Mouse (Mus musculus): ENCODE data around the gene Oip5.
"Not testable (repeated sequence)": the region's sequence is repeated elsewhere in the genome, so short reads cannot be mapped to it uniquely, and the experiment has no call there.

Gene Oip5

GRCm38 (mm10) chr2:119618199-119618982 is at the start of gene Oip5, which contains the start of gene Nusap1:
Oip5 (minus strand) TSS chr2:119618469.
Nusap1 (plus strand) TSS chr2:119618298.
- DNase-seq (ENCODE audit: low spot score) = peak; percentile 88

- DNase-seq (ENCODE audit: low spot score) = not testable (repeated sequence)
Observed at GRCm38 (mm10) chr2:119665744-119666143, 47.5 kb upstream of the Oip5 start.

- peak; percentile 79 for DNase-seq (ENCODE audit: low spot score)
Observed at GRCm38 (mm10) chr2:119662220-119663182, 44.2 kb upstream of the Oip5 start, which contains the start of gene Ndufaf1. Ndufaf1 (minus strand) TSS chr2:119662827.

GRCm38 (mm10) chr2:119644254-119644653 is 26.0 kb upstream of the Oip5 start:
- no peak for DNase-seq (ENCODE audit: low spot score)

- DNase-seq (ENCODE audit: low spot score) = no peak
Observed at GRCm38 (mm10) chr2:119641214-119641912, 23.1 kb upstream of the Oip5 start.

- DNase-seq (ENCODE audit: low spot score) = no peak
Observed at GRCm38 (mm10) chr2:119636781-119637180, 18.5 kb upstream of the Oip5 start.

- DNase-seq (ENCODE audit: low spot score) = no peak
Observed at GRCm38 (mm10) chr2:119621302-119621701, 3.0 kb upstream of the Oip5 start.

GRCm38 (mm10) chr2:119619002-119619401 is 733 bp upstream of the Oip5 start:
- DNase-seq (ENCODE audit: low spot score) = not testable (repeated sequence)

GRCm38 (mm10) chr2:119617841-119618198 is 449 bp downstream of the Oip5 start:
- no peak for DNase-seq (ENCODE audit: low spot score)

- no peak for DNase-seq (ENCODE audit: low spot score)
Observed at GRCm38 (mm10) chr2:119607023-119607422, 11.2 kb downstream of the Oip5 start.

- no peak for DNase-seq (ENCODE audit: low spot score)
Observed at GRCm38 (mm10) chr2:119605361-119605973, 12.8 kb downstream of the Oip5 start.

GRCm38 (mm10) chr2:119603909-119604308 is 14.4 kb downstream of the Oip5 start:
- DNase-seq (ENCODE audit: low spot score) = no peak

- no peak for DNase-seq (ENCODE audit: low spot score)
Observed at GRCm38 (mm10) chr2:119602488-119602887, 15.8 kb downstream of the Oip5 start.

GRCm38 (mm10) chr2:119601575-119601974 is 16.7 kb downstream of the Oip5 start:
- not testable (repeated sequence) for DNase-seq (ENCODE audit: low spot score)

- DNase-seq (ENCODE audit: low spot score) = no peak
Observed at GRCm38 (mm10) chr2:119601027-119601426, 17.2 kb downstream of the Oip5 start.

- DNase-seq (ENCODE audit: low spot score) = no peak
Observed at GRCm38 (mm10) chr2:119596781-119597330, 21.4 kb downstream of the Oip5 start.

GRCm38 (mm10) chr2:119595308-119595707 is 23.0 kb downstream of the Oip5 start:
- no peak for DNase-seq (ENCODE audit: low spot score)

- peak; percentile 93 for DNase-seq (ENCODE audit: low spot score)
Observed at GRCm38 (mm10) chr2:119594113-119594981, 23.9 kb downstream of the Oip5 start.

GRCm38 (mm10) chr2:119593765-119594112 is 24.5 kb downstream of the Oip5 start:
- DNase-seq (ENCODE audit: low spot score) = no peak

GRCm38 (mm10) chr2:119591247-119591646 is 27.0 kb downstream of the Oip5 start:
- DNase-seq (ENCODE audit: low spot score) = no peak
